Mouse (Mus musculus) lung, postnatal 0 days (tissue): ENCODE results near the gene Vps36. TPM values are rescaled to one million over a fixed set of nuclear protein-coding genes. Genes with fewer than 3 reads are reported as not detected.

Experiments used
- ATAC-seq: fragments of 200-750 bp; cut with Nextera tagmentation; 2 replicates; pipeline ENCODE4 v1.8.0; 2017; ENCODE audit warnings: moderate library complexity
- DNase-seq: peaks from one replicate; pipeline ENCODE4 v3.0.0-alpha.2; 2016; ENCODE audit warnings: low spot score
- H3K27ac ChIP-seq: fragments of 300-500 bp; sonication (generic); 2 replicates; pipeline ENCODE4 v1.5.1; 2014; ENCODE audit warnings: antibody characterized with exemption, mild to moderate bottlenecking, low read length, mixed read lengths
- H3K27me3 ChIP-seq: fragments of 300-500 bp; sonication (generic); replicated peaks from 2 replicates; pipeline ENCODE4 v1.6.1; 2014; ENCODE audit warnings: low read length, mixed read lengths; ENCODE audit not compliant: insufficient read depth
- H3K36me3 ChIP-seq: fragments of 300-500 bp; sonication (generic); 2 replicates; pipeline ENCODE4 v1.6.1; 2014; ENCODE audit warnings: low read length, mixed read lengths; ENCODE audit not compliant: insufficient read depth
- H3K4me1 ChIP-seq: fragments of 300-500 bp; sonication (generic); 2 replicates; pipeline ENCODE4 v1.6.1; 2014; ENCODE audit warnings: antibody characterized with exemption, low read depth, low read length, mixed read lengths; ENCODE audit not compliant: insufficient read depth
- H3K4me2 ChIP-seq: fragments of 300-500 bp; sonication (generic); replicated peaks from 2 replicates; pipeline ENCODE4 v1.6.1; 2014; ENCODE audit warnings: low read depth, mild to moderate bottlenecking, low read length, moderate library complexity, mixed read lengths
- H3K4me3 ChIP-seq: fragments of 300-500 bp; sonication (generic); 2 replicates; pipeline ENCODE4 v1.5.1; 2014; ENCODE audit warnings: low read depth, low read length
- H3K9ac ChIP-seq: fragments of 300-500 bp; sonication (generic); replicated peaks from 2 replicates; pipeline ENCODE4 v1.6.1; 2014; ENCODE audit warnings: low read depth, mild to moderate bottlenecking
- H3K9me3 ChIP-seq: fragments of 300-500 bp; sonication (generic); 2 replicates; pipeline ENCODE4 v1.6.1; 2016; ENCODE audit warnings: low read length, mixed read lengths
- CTCF ChIP-seq: IDR thresholded peaks from 2 replicates; pipeline ENCODE4 v1.5.1; 2016; ENCODE audit warnings: antibody characterized with exemption, mild to moderate bottlenecking
- EP300 ChIP-seq: IDR thresholded peaks from 2 replicates; pipeline ENCODE4 v1.6.1; 2016; ENCODE audit warnings: antibody characterized with exemption, mild to moderate bottlenecking, control low read depth
- WGBS: fragments of 180-500 bp; shearing (Covaris S2); extraction: QIAGEN DNeasy Blood & Tissue Kit; methylation state at CpG from one replicate; pipeline ENCODE4 v1.1.7; 2014; 5-methylcytosine and 5-hydroxymethylcytosine counted together
- polyA plus RNA-seq: library from polyadenylated mRNA; unstranded; fragments of >200 nt; fragmentation: Nextera tagmentation; extraction: Ambion mirVana; gene quantifications from 2 replicates; pipeline ENCODE4 v1.2.1, GENCODE M21; 2015

Vps36 gene
- polyA plus RNA-seq, 1 experiment from 2014 or later = 36.8 TPM

- no peak overlapping the region for H3K9ac ChIP-seq
- 0 out of 2 replicates have a peak, but pooled peaks have one; percentile 21 for ATAC-seq
Observed at GRCm38 (mm10) chr8:22228621-22229020, 36.0 kb downstream of the Vps36 start.

GRCm38 (mm10) chr8:22242986-22243385 is 50.4 kb downstream of the Vps36 start:
- ATAC-seq (no peak), DNase-seq (no peak)
- Histone ChIP-seq H3K27ac (no peak overlapping the region), H3K4me3 (no peak overlapping the region), H3K4me2 (no peak overlapping the region), H3K27me3 (no peaks in the 10 kb centered on the region), H3K36me3 (no peaks in the 10 kb centered on the region), H3K9ac (no peak overlapping the region), H3K4me1 (no peaks in the 10 kb centered on the region), H3K9me3 (no peaks in the 10 kb centered on the region)
- TF ChIP-seq EP300 (no peak), CTCF (no peak)
- 81% methylated on average over 9 of the region's 9 CpGs for WGBS

More at GRCm38 (mm10) chr8:22228621-22229020, 36.0 kb downstream of the Vps36 start:
- peak; percentile 56 for DNase-seq
- H3K27ac ChIP-seq = peak overlapping the region; percentile 78
- no peaks in the 10 kb centered on the region for H3K36me3 ChIP-seq
- no peaks in the 10 kb centered on the region for H3K9me3 ChIP-seq
- H3K4me2 ChIP-seq = peak overlapping the region; percentile 67
- no peaks in the 10 kb centered on the region; the same call in 1 of the 2 replicates for H3K4me1 ChIP-seq
- H3K4me3 ChIP-seq = peak overlapping the region; percentile 54
- TF ChIP-seq CTCF (no peak), EP300 (peak; percentile 55)
- no peaks in the 10 kb centered on the region for H3K27me3 ChIP-seq
- 33% methylated on average over 7 of the region's 7 CpGs for WGBS

DNA sequence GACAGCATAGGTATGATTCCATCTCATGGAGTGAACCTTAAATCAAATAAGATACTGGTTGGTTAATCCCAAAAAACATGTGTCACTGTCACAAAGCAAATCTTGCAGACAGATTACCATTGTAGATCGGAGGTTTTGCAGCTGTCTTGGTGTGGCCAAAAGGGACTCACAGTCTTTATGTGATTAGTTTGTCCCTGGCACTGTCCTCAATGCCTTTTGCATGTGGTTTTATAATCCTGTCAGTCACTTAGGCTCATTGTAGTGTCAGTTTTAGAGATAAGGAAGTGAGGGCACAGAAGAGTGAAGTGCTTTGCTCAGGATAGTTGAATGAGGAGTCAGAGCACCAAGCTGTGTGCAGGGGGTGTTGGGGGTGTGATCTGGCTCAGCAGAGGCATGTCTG is 53.1 kb downstream of the Vps36 start:
- Histone ChIP-seq H3K27me3 (no peaks in the 10 kb centered on the region), H3K4me3 (no peak overlapping the region), H3K4me2 (no peak overlapping the region), H3K4me1 (no peaks in the 10 kb centered on the region), H3K27ac (no peak overlapping the region), H3K36me3 (no peaks in the 10 kb centered on the region), H3K9ac (no peak overlapping the region), H3K9me3 (no peaks in the 10 kb centered on the region)
- no peak for ATAC-seq
- TF ChIP-seq EP300 = no peak
- TF ChIP-seq CTCF = no peak
- 45% methylated on average over 1 of the region's 1 CpGs for WGBS
- DNase-seq = no peak

DNA sequence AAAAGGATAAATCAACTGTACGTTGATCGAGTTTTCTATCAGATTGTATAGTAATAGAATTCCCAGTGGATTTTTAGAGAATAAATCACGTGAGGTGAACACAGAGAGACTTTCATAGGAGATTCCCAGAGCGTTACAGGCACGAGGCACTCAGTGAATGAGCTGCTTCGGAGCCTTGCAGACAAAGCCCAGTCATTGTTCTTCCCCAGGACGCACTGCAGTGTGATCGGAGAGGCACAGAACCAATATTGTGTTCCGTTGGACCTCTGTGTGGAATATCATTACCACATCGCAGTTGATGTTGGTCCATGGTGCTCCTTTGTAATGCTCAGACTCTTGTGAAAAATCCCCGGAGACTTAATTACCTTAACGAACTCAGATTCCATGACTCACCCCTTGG is 55.3 kb downstream of the Vps36 start:
- no peak for TF ChIP-seq EP300
- no peak for TF ChIP-seq CTCF
- Histone ChIP-seq H3K27ac (no peak overlapping the region), H3K36me3 (no peaks in the 10 kb centered on the region), H3K4me1 (no peaks in the 10 kb centered on the region), H3K4me2 (no peak overlapping the region), H3K27me3 (no peaks in the 10 kb centered on the region), H3K9ac (no peak overlapping the region), H3K9me3 (no peaks in the 10 kb centered on the region), H3K4me3 (no peak overlapping the region)
- WGBS = 88% methylated on average over 12 of the region's 12 CpGs
- ATAC-seq (no peak), DNase-seq (no peak)

GRCm38 (mm10) chr8:22249080-22249479 is 56.5 kb downstream of the Vps36 start:
- TF ChIP-seq CTCF (no peak), EP300 (no peak)
- DNase-seq = no peak
- no peak for ATAC-seq
- Histone ChIP-seq H3K4me2 (no peak overlapping the region), H3K27ac (no peak overlapping the region), H3K9me3 (no peaks in the 10 kb centered on the region), H3K27me3 (no peaks in the 10 kb centered on the region), H3K4me3 (no peak overlapping the region), H3K9ac (no peak overlapping the region), H3K36me3 (no peaks in the 10 kb centered on the region), H3K4me1 (no peaks in the 10 kb centered on the region)
- 64% methylated on average over 9 of the region's 9 CpGs for WGBS

DNA sequence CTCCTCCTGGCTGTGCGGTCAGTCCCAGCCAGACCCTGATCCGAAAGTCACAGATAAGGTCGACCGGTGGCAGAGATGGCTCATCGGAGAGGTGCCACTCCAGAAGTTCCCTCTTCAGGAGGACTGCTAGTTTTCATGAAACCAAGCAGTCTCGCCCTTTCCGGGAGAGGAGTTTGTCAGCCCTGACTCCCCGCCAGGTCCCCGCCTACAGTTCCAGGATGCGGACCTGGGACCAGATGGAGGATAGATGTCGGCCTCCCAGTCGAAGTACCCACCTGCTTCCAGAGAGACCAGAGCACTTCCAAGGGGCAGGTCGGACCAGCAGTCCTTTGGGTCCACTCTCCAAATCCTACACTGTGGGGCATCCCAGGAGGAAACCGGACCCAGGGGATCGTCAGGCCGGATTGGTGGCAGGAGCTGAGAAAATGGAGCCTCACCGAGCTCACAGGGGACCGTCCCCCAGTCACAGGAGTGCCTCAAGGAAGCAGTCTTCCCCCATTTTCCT is 66.4 kb downstream of the Vps36 start:
- TF ChIP-seq CTCF (no peak), EP300 (no peak)
- no peaks in the 10 kb centered on the region for H3K36me3 ChIP-seq
- H3K4me2 ChIP-seq = no peak overlapping the region
- no peaks in the 10 kb centered on the region for H3K27me3 ChIP-seq
- peak overlapping the region; percentile 52 for H3K27ac ChIP-seq
- DNase-seq (no peak), ATAC-seq (no peak)
- no peaks in the 10 kb centered on the region for H3K9me3 ChIP-seq
- H3K4me1 ChIP-seq = 0 out of 2 replicates have a peak, but pooled peaks cover 2% of the 10 kb centered on the region
- H3K9ac ChIP-seq = no peak overlapping the region
- no peak overlapping the region for H3K4me3 ChIP-seq
- WGBS = 78% methylated on average over 18 of the region's 18 CpGs
